Mouse (Mus musculus): Measurements from ENCODE around the gene Cyb561a3.

DNA sequence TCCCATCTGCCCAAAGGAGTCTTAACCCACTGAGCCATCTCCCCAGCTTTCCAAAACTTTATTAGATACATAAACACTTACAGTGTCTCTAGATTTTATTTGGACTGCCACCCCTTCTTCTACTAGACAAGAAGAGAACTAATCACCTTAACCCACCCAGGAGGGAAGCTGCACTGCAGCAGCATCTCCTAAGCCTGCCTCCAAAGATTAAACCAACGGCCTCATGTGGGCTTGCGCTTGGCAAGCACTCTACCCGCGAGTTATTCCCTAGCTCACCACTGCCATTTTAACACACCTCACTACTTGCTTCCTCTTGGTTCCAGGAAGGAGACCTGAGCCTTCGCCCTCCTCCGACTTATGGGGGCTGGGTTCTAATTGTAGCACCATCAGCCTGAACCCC, 12.7 kb upstream of the Cyb561a3 start:
- no peak for TF ChIP-seq POLR2A (IDR thresholded peaks at IDR 0.05; ENCODE audit: low read depth, low read length)
- no peak for TF ChIP-seq CTCF (conservative IDR thresholded peaks at IDR 0.05; ENCODE audit: insufficient read depth, insufficient read length, low read depth, low read length)
